Mouse (Mus musculus) cerebellum, postnatal 4 days (tissue): ENCODE results near the gene Jmjd1c.

Source experiments
- DNase-seq, 2 experiments: peaks; one replicate each; pipeline ENCODE4 v3.0.0; 2022; ENCODE audit warnings: low spot score in 2 of 2, mixed read lengths in 1 of 2

The Jmjd1c gene

GRCm38 (mm10) chr10:67297175-67297855 is 201.4 kb downstream of the Jmjd1c start:
- DNase-seq: no peak

- no peak for DNase-seq
These were observed 202.9 kb downstream of the Jmjd1c start for GRCm38 (mm10) chr10:67298856-67299255.

- DNase-seq: no peak
These were observed 203.4 kb downstream of the Jmjd1c start for GRCm38 (mm10) chr10:67299285-67299684.

GRCm38 (mm10) chr10:67301046-67301445 is 205.1 kb downstream of the Jmjd1c start:
- no peak for DNase-seq

- DNase-seq: no peak
These were observed 206.4 kb downstream of the Jmjd1c start for GRCm38 (mm10) chr10:67302340-67302739.
